Mouse (Mus musculus) MEL (cell line): ENCODE measurements around the gene Dpf3. TPM values are rescaled to one million over a fixed set of nuclear protein-coding genes. Genes with fewer than 3 reads are reported as not detected.
A peak's percentile ranks its signal among the peaks of the same experiment; 100 is the strongest.

Source experiments
- DNase-seq: peaks from one replicate; pipeline ENCODE4 v3.0.0; 2011; ENCODE audit warnings: low read depth, low spot score
- H3K27ac ChIP-seq: 2 replicates; pipeline ENCODE4 v1.5.1; 2012; ENCODE audit warnings: low read depth, mild to moderate bottlenecking, control low read depth, low read length, moderate library complexity; ENCODE audit not compliant: control insufficient read depth
- H3K27me3 ChIP-seq, 2 experiments: fragments of 150-350 bp in 1 of 2; sonication (generic) in 1 of 2; 2 replicates each; pipeline ENCODE4 v1.6.1; 2012; ENCODE audit warnings: low read length in 2 of 2, mild to moderate bottlenecking in 2 of 2, improper control_type of control experiment in 1 of 2, moderate library complexity in 1 of 2; ENCODE audit not compliant: insufficient read depth in 2 of 2, control insufficient read depth in 1 of 2
- H3K36me3 ChIP-seq, 2 experiments: 2 replicates each; pipeline ENCODE4 v1.6.1; 2012 to 2014; ENCODE audit warnings: low read length in 2 of 2, improper control_type of control experiment in 1 of 2, inconsistent platforms in 1 of 2, mild to moderate bottlenecking in 1 of 2; ENCODE audit not compliant: insufficient read depth in 2 of 2, control insufficient read depth in 1 of 2
- H3K4me1 ChIP-seq, 2 experiments: fragments of 150-350 bp in 1 of 2; sonication (generic) in 1 of 2; 2 replicates each; pipeline ENCODE4 v1.6.1; 2012; ENCODE audit warnings: low read length in 2 of 2, improper control_type of control experiment in 1 of 2, mild to moderate bottlenecking in 1 of 2; ENCODE audit not compliant: insufficient read depth in 2 of 2, control insufficient read depth in 1 of 2
- H3K4me3 ChIP-seq, 2 experiments: fragments of 150-350 bp in 1 of 2; sonication (generic) in 1 of 2; 2 replicates each; pipeline ENCODE4 v1.5.1; 2012; ENCODE audit warnings: low read depth in 2 of 2, low read length in 2 of 2, mild to moderate bottlenecking in 2 of 2, moderate library complexity in 2 of 2, control low read depth in 1 of 2, improper control_type of control experiment in 1 of 2; ENCODE audit not compliant: control insufficient read depth in 1 of 2, insufficient read depth in 1 of 2
- H3K79me2 ChIP-seq: 2 replicates; pipeline ENCODE4 v1.6.1; 2012; ENCODE audit warnings: mild to moderate bottlenecking, low read length, moderate library complexity; ENCODE audit not compliant: control insufficient read depth, poor library complexity, insufficient read depth
- H3K9ac ChIP-seq: 2 replicates; pipeline ENCODE4 v1.6.1; 2012; ENCODE audit warnings: low read depth, mild to moderate bottlenecking, control low read depth, low read length, moderate library complexity; ENCODE audit not compliant: control insufficient read depth, poor library complexity, severe bottlenecking
- H3K9me3 ChIP-seq: fragments of 150-350 bp; sonication (generic); replicated peaks from 2 replicates; pipeline ENCODE4 v1.6.1; 2012; ENCODE audit warnings: mild to moderate bottlenecking, low read length, improper control_type of control experiment, moderate library complexity; ENCODE audit not compliant: insufficient read depth
- CTCF ChIP-seq, 3 experiments: IDR thresholded peaks in 2 of 3; conservative IDR thresholded peaks in 1 of 3; 2 replicates each; pipeline ENCODE4 v1.5.1; 2011 to 2012; ENCODE audit warnings: low read length in 3 of 3, low read depth in 2 of 3, mild to moderate bottlenecking in 2 of 3, improper control_type of control experiment in 1 of 3, inconsistent platforms in 1 of 3, mixed read lengths in 1 of 3, moderate library complexity in 1 of 3; ENCODE audit not compliant: control insufficient read depth in 1 of 3, insufficient read depth in 1 of 3, poor library complexity in 1 of 3, severe bottlenecking in 1 of 3
- EP300 ChIP-seq, 2 experiments: IDR thresholded peaks; 2 replicates each; pipeline ENCODE4 v1.6.1; 2011; ENCODE audit warnings: improper control_type of control experiment in 2 of 2, low read length in 2 of 2, low read depth in 1 of 2, mild to moderate bottlenecking in 1 of 2
- ETS1 ChIP-seq: IDR thresholded peaks from 2 replicates; pipeline ENCODE4 v1.6.1; 2012; ENCODE audit warnings: low read depth, mild to moderate bottlenecking, inconsistent platforms, low read length, improper control_type of control experiment, moderate library complexity
- GATA1 ChIP-seq: IDR thresholded peaks from 2 replicates; pipeline ENCODE4 v1.6.1; 2011; ENCODE audit warnings: low read depth, low read length, improper control_type of control experiment
- HCFC1 ChIP-seq: IDR thresholded peaks from 2 replicates; pipeline ENCODE4 v1.6.1; 2012; ENCODE audit warnings: low read depth, mild to moderate bottlenecking, inconsistent platforms, low read length, improper control_type of control experiment, moderate library complexity
- MXI1 ChIP-seq: IDR thresholded peaks from 2 replicates; pipeline ENCODE4 v1.6.1; 2011; ENCODE audit warnings: mild to moderate bottlenecking, low read depth, low read length, improper control_type of control experiment
- MYB ChIP-seq: IDR thresholded peaks from 2 replicates; pipeline ENCODE4 v1.6.1; 2011; ENCODE audit warnings: mild to moderate bottlenecking, low read depth, low read length, improper control_type of control experiment
- NRF1 ChIP-seq: IDR thresholded peaks from 2 replicates; pipeline ENCODE4 v1.6.1; 2014; ENCODE audit warnings: low read depth, mild to moderate bottlenecking, inconsistent platforms, low read length, improper control_type of control experiment, moderate library complexity; ENCODE audit not compliant: poor library complexity, insufficient read depth, severe bottlenecking
- POLR2A ChIP-seq, 2 experiments: IDR thresholded peaks; 2 replicates each; pipeline ENCODE4 v1.6.1; 2011 to 2012; ENCODE audit warnings: low read length in 2 of 2, mild to moderate bottlenecking in 2 of 2, control low read depth in 1 of 2, improper control_type of control experiment in 1 of 2, low read depth in 1 of 2, moderate library complexity in 1 of 2; ENCODE audit not compliant: control insufficient read depth in 1 of 2, insufficient read depth in 1 of 2, poor library complexity in 1 of 2
- POLR2AphosphoS2 ChIP-seq: IDR thresholded peaks from 2 replicates; pipeline ENCODE4 v1.6.1; 2011; ENCODE audit warnings: low read length, improper control_type of control experiment
- POLR2AphosphoS5 ChIP-seq: IDR thresholded peaks from 2 replicates; pipeline ENCODE4 v1.6.1; 2012; ENCODE audit warnings: low read depth, borderline replicate concordance, mild to moderate bottlenecking, inconsistent platforms, low read length, moderate library complexity, mixed read lengths
- RCOR1 ChIP-seq: IDR thresholded peaks from 2 replicates; pipeline ENCODE4 v1.6.1; 2012; ENCODE audit warnings: low read depth, mild to moderate bottlenecking, inconsistent platforms, low read length, improper control_type of control experiment
- SIN3A ChIP-seq: IDR thresholded peaks from 2 replicates; pipeline ENCODE4 v1.6.1; 2012; ENCODE audit warnings: low read length, improper control_type of control experiment, inconsistent platforms
- SMC3 ChIP-seq: IDR thresholded peaks from 2 replicates; pipeline ENCODE4 v1.6.1; 2011; ENCODE audit warnings: low read depth, low read length, improper control_type of control experiment
- TAL1 ChIP-seq: IDR thresholded peaks from 2 replicates; pipeline ENCODE4 v1.6.1; 2012; ENCODE audit warnings: mild to moderate bottlenecking, inconsistent platforms, low read length, moderate library complexity, mixed read lengths
- TCF12 ChIP-seq: IDR thresholded peaks from 2 replicates; pipeline ENCODE4 v1.6.1; 2014; ENCODE audit warnings: low read depth, mild to moderate bottlenecking, inconsistent platforms, low read length, improper control_type of control experiment, moderate library complexity
- UBTF ChIP-seq: IDR thresholded peaks from 2 replicates; pipeline ENCODE4 v1.6.1; 2012; ENCODE audit warnings: low read depth, mild to moderate bottlenecking, inconsistent platforms, low read length, improper control_type of control experiment, moderate library complexity, borderline replicate concordance; ENCODE audit not compliant: insufficient read depth
- ZC3H11A ChIP-seq: IDR thresholded peaks from 2 replicates; pipeline ENCODE4 v1.6.1; 2012; ENCODE audit warnings: low read depth, mild to moderate bottlenecking, inconsistent platforms, low read length, improper control_type of control experiment
- polyA plus RNA-seq, 2 experiments: library from polyadenylated mRNA; stranded (reverse) in 1 of 2; unstranded in 1 of 2; fragments of >175 nt in 1 of 2; fragments of >200 nt in 1 of 2; gene quantifications; 2 replicates each; pipeline versions ENCODE4 v1.2.1 to v1.2.4; 2012; ENCODE audit warnings: low replicate concordance in 2 of 2, low read depth in 1 of 2; ENCODE audit not compliant: insufficient read length in 2 of 2, insufficient read depth in 1 of 2, missing spikeins in 1 of 2
- total RNA-seq: library from RNA; depleted of rRNA; stranded (reverse); fragments of 300-350 nt; gene quantifications from 2 replicates; pipeline ENCODE4 v1.2.3, GENCODE M21; 2012

Dpf3 gene
- total and polyA plus RNA-seq, 3 experiments, result 4.2 to 6.8 TPM; not detected in 1

GRCm38 (mm10) chr12:83479818-83480401 lies 7.6 kb downstream of the Dpf3 start:
- Histone ChIP-seq H3K27ac (peak overlapping the region; percentile 27), H3K9me3 (no peaks in the 10 kb centered on the region), H3K9ac (no peak overlapping the region), H3K4me3 (no peak overlapping the region), H3K36me3 (peaks cover 0 to 12% of the 10 kb centered on the region in 2 experiments; a peak in 2 of 4 replicates), H3K79me2 (peaks cover 3% of the 10 kb centered on the region; the same call in 1 of the 2 replicates), H3K27me3 (no peaks in the 10 kb centered on the region), H3K4me1 (peaks cover 0 to 21% of the 10 kb centered on the region in 2 experiments; a peak in 2 of 4 replicates)
- peak; percentile 74 for DNase-seq
- 0 out of 2 replicates have a peak, but pooled peaks have one; percentile 20 for TF ChIP-seq SMC3
- peak; percentile 75 for TF ChIP-seq GATA1
- TF ChIP-seq MXI1, result 0 out of 2 replicates have a peak, but pooled peaks have one; percentile 47
- peak; percentile 76 for TF ChIP-seq TCF12
- peak; percentile 69; the same call in 1 of the 2 replicates for TF ChIP-seq ETS1
- TF ChIP-seq NRF1, result peak; percentile 70
- TF ChIP-seq MYB, result no peak
- peak; percentile 61 to 65; a peak in 3 of 4 replicates for TF ChIP-seq EP300 (IDR thresholded peaks at IDR 0.05; ENCODE audit: low read depth in 1 of 2, low read length in 2 of 2)
- TF ChIP-seq ZC3H11A, result 0 out of 2 replicates have a peak, but pooled peaks have one; percentile 7
- no peak for TF ChIP-seq POLR2A (IDR thresholded peaks at IDR 0.05; ENCODE audit: control insufficient read depth in 1 of 2, insufficient read depth in 1 of 2, low read depth in 1 of 2, low read length in 2 of 2, poor library complexity in 1 of 2)
- TF ChIP-seq UBTF, result no peak
- peak in 1 of 3 experiments; percentile 17; a peak in 2 of 6 replicates for TF ChIP-seq CTCF (IDR thresholded peaks at IDR 0.05 in 2 of 3, conservative IDR thresholded peaks at IDR 0.05 in 1 of 3; ENCODE audit: control insufficient read depth in 1 of 3, insufficient read depth in 1 of 3, low read depth in 2 of 3, low read length in 3 of 3, poor library complexity in 1 of 3, severe bottlenecking in 1 of 3)
- no peak for TF ChIP-seq POLR2AphosphoS5
- TF ChIP-seq RCOR1, result peak; percentile 84
- 0 out of 2 replicates have a peak, but pooled peaks have one; percentile 15 for TF ChIP-seq HCFC1
- TF ChIP-seq SIN3A, result no peak
- TF ChIP-seq TAL1, result peak; percentile 34; the same call in 1 of the 2 replicates

GRCm38 (mm10) chr12:83479140-83479539 lies 8.4 kb downstream of the Dpf3 start:
- H3K9ac ChIP-seq, result no peak overlapping the region
- H3K4me3 ChIP-seq, result no peak overlapping the region
- H3K36me3 ChIP-seq, result peaks cover 0 to 12% of the 10 kb centered on the region in 2 experiments; a peak in 2 of 4 replicates
- peaks cover 0 to 17% of the 10 kb centered on the region in 2 experiments; a peak in 2 of 4 replicates for H3K4me1 ChIP-seq
- peak; percentile 9; the same call in 1 of the 2 replicates for TF ChIP-seq GATA1
- peak; percentile 16; the same call in 1 of the 2 replicates for TF ChIP-seq TAL1
- TF ChIP-seq TCF12, result peak; percentile 12; the same call in 1 of the 2 replicates
- TF ChIP-seq POLR2AphosphoS2, result no peak
- H3K27me3 ChIP-seq, result no peaks in the 10 kb centered on the region
- peaks cover 3% of the 10 kb centered on the region; the same call in 1 of the 2 replicates for H3K79me2 ChIP-seq
- H3K27ac ChIP-seq, result no peak overlapping the region
- DNase-seq, result no peak
- H3K9me3 ChIP-seq, result no peaks in the 10 kb centered on the region
